Mouse (Mus musculus) lung, embryonic 15.5 days (tissue): ENCODE results near the gene Tmem45b. TPM values are rescaled to one million over a fixed set of nuclear protein-coding genes. Genes with fewer than 3 reads are reported as not detected.
A peak's percentile ranks its signal among the peaks of the same experiment; 100 is the strongest.
"Not testable (repeated sequence)": the region's sequence is repeated elsewhere in the genome, so short reads cannot be mapped to it uniquely, and the experiment has no call there.

Source experiments
- ATAC-seq: fragments of 200-750 bp; cut with Nextera tagmentation; 2 replicates; pipeline ENCODE4 v1.8.0; 2017; ENCODE audit warnings: moderate number of reproducible peaks, borderline replicate concordance; ENCODE audit not compliant: low FRiP score, low TSS enrichment; ENCODE audit errors: extremely low read depth
- H3K27ac ChIP-seq: fragments of 300-500 bp; sonication (generic); 2 replicates; pipeline ENCODE4 v1.5.1; 2015; ENCODE audit warnings: moderate library complexity, mild to moderate bottlenecking, inconsistent platforms
- H3K27me3 ChIP-seq: fragments of 300-500 bp; sonication (generic); 2 replicates; pipeline ENCODE4 v1.6.1; 2015; ENCODE audit warnings: inconsistent platforms
- H3K36me3 ChIP-seq: fragments of 300-500 bp; sonication (generic); 2 replicates; pipeline ENCODE4 v1.6.1; 2015; ENCODE audit warnings: inconsistent platforms
- H3K4me1 ChIP-seq: fragments of 300-500 bp; sonication (generic); 2 replicates; pipeline ENCODE4 v1.6.1; 2015; ENCODE audit warnings: inconsistent platforms
- H3K4me2 ChIP-seq: fragments of 300-500 bp; sonication (generic); 2 replicates; pipeline ENCODE4 v1.6.1; 2015; ENCODE audit warnings: inconsistent platforms, mild to moderate bottlenecking, moderate library complexity
- H3K4me3 ChIP-seq: fragments of 300-500 bp; sonication (generic); 2 replicates; pipeline ENCODE4 v1.5.1; 2015; ENCODE audit warnings: mild to moderate bottlenecking, inconsistent platforms
- H3K9ac ChIP-seq: fragments of 300-500 bp; sonication (generic); 2 replicates; pipeline ENCODE4 v1.6.1; 2015; ENCODE audit warnings: inconsistent platforms
- H3K9me3 ChIP-seq: fragments of 300-500 bp; sonication (generic); 2 replicates; pipeline ENCODE4 v1.6.1; 2016; ENCODE audit warnings: inconsistent platforms
- WGBS: fragments of 180-500 bp; shearing (Covaris S2); methylation state at CpG from one replicate; pipeline ENCODE4 v1.1.7; 2015; 5-methylcytosine and 5-hydroxymethylcytosine counted together
- polyA plus RNA-seq: library from polyadenylated mRNA; unstranded; fragments of >200 nt; fragmentation: Nextera tagmentation; extraction: Ambion mirVana; gene quantifications from 2 replicates; pipeline ENCODE4 v1.2.1, GENCODE M21; 2015

Tmem45b gene
- 0.21 and 0.36 TPM in 2 replicates for polyA plus RNA-seq

DNA sequence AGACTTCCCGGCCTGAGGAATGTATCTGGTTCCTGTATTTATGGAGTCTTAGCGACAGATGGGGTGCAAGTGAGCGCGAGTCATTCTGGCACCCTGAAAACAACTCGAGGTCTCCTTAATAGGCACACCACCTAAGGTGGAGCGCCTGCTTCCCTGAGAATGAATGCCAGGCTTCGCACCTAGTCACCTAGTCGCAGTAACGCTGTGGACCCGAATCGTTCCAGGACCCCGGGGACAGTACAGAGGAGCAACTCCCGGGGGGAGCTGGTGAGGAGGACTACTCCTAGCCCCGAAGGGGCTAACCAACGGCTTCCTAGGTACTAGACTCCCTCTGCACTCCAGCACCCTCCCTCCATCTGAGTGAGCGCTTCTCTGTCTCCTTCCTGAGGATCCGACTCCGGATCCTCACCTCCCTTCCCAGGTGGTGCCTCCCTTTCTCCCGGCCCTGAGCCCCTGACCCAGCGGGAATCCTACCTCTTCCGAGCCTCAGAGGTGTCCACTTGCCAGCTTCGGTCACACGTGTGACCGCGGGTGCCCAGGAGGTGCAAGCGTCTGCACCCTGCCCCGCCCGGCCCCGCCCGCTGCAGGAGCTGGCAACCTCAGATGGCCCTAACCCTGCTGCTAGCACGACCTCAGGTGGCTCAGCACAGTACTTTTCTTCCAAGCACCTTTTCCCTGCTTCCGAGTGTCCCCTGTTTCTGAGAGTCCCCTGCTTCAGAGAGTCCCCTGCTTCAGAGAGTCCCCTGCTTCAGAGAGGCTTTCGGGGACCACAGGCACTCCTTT, at the start of gene Tmem45b:
TSS of gene Tmem45b (minus strand) at position 771 of the 783 bp plus-strand sequence.
- Histone ChIP-seq H3K9me3 (no peaks in the 10 kb centered on the region), H3K4me1 (no peaks in the 10 kb centered on the region), H3K4me2 (peak within 1 kb of the TSS; percentile 45), H3K36me3 (no peaks in the 10 kb centered on the region), H3K27ac (no peak within 1 kb of the TSS), H3K4me3 (0 out of 2 replicates have a peak within 1 kb of the TSS, but pooled peaks have one; percentile 8), H3K9ac (no peak within 1 kb of the TSS), H3K27me3 (peaks cover 34% of the 10 kb centered on the region)
- ATAC-seq = peak; percentile 27
- 8% methylated on average over 33 of the region's 33 CpGs for WGBS

- no peaks in the 10 kb centered on the region for H3K27me3 ChIP-seq
- no peak overlapping the region for H3K27ac ChIP-seq
- no peaks in the 10 kb centered on the region for H3K36me3 ChIP-seq
- ATAC-seq = no peak
- no peak overlapping the region for H3K4me3 ChIP-seq
- no peaks in the 10 kb centered on the region for H3K4me1 ChIP-seq
- WGBS = 63% methylated on average over 3 of the region's 3 CpGs
- no peaks in the 10 kb centered on the region for H3K9me3 ChIP-seq
- H3K4me2 ChIP-seq = no peak overlapping the region
- no peak overlapping the region for H3K9ac ChIP-seq
Observed at GRCm38 (mm10) chr9:31508189-31508588, 43.9 kb upstream of the Tmem45b start.

GRCm38 (mm10) chr9:31501221-31501620, 37.0 kb upstream of the Tmem45b start:
- 80% methylated on average over 1 of the region's 1 CpGs for WGBS
- not testable (repeated sequence) for H3K27ac ChIP-seq, H3K9ac ChIP-seq, H3K4me1 ChIP-seq, H3K9me3 ChIP-seq, H3K4me3 ChIP-seq, ATAC-seq, H3K27me3 ChIP-seq, H3K36me3 ChIP-seq, H3K4me2 ChIP-seq

DNA sequence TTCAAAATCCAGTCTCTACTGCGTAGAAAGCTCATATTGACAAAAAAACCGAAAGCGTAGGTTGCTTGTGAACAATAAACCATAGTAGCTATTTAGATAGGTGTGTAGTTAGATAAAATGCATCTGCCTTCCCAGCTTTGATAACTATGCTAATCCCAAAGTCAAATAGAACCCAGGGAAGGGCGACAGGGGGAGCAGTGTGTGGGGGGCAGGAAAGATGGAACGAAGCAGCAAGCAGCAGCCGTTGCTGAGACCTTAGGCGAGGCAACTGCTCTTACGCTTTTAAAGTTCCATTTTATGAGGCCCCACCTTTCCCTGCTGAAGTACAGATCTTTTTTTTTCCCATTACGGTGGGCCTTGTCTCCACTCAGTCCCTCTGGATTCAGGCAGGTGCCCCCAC, 1.1 kb downstream of the Tmem45b start:
- Histone ChIP-seq H3K4me1 (no peaks in the 10 kb centered on the region), H3K4me3 (no peak overlapping the region), H3K27ac (no peak overlapping the region), H3K4me2 (no peak overlapping the region), H3K27me3 (peaks cover 34% of the 10 kb centered on the region), H3K9me3 (no peaks in the 10 kb centered on the region), H3K9ac (no peak overlapping the region), H3K36me3 (no peaks in the 10 kb centered on the region)
- no peak for ATAC-seq
- 44% methylated on average over 9 of the region's 9 CpGs for WGBS

DNA sequence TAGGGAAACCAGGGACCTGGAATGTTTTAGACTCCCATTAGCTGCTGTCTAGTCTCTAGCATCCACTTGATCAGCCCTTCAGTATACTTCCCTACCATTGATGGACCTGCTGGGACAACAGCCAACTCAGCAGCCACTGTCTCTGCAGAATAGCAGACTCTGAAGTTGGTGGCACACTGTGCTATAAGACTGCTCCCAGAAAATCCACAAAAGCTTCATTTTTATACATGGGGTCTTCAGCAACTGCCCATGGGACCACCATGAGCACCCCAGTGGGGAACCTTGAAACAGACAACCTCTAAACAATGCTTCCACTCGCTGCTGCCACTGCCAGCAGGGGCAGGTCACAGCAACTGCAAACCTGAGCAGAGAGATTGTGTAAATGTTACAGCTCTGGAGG, 9.9 kb downstream of the Tmem45b start:
- no peak for ATAC-seq

DNA sequence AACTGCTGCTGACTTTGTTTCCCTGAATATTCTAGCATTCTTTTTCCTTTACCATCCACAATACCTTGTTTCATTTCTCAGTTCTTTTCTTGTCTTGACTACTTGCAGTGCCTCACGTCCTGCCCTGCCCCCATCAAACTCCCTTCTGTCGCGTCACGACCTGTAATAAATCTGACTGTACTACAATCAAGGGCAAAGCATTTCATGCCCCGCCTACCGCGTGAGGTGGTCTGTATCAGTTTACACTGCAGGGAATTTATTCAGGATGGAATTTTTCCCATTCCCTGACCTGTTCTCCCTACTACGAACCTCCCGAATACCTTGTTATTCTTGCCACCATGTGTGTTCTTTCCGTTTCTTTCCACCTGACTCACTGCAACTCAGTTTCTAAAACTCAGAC, 12.1 kb downstream of the Tmem45b start:
- Histone ChIP-seq H3K4me2 (no peak overlapping the region), H3K9ac (no peak overlapping the region), H3K4me3 (no peak overlapping the region), H3K27ac (no peak overlapping the region), H3K36me3 (no peaks in the 10 kb centered on the region), H3K9me3 (no peaks in the 10 kb centered on the region), H3K27me3 (no peaks in the 10 kb centered on the region), H3K4me1 (no peaks in the 10 kb centered on the region)
- WGBS = 51% methylated on average over 10 of the region's 10 CpGs
- no peak for ATAC-seq

More for the DNA sequence above, 9.9 kb downstream of the Tmem45b start:
- no peaks in the 10 kb centered on the region for H3K36me3 ChIP-seq
- no peak overlapping the region for H3K4me3 ChIP-seq
- H3K27ac ChIP-seq = no peak overlapping the region
- no peaks in the 10 kb centered on the region for H3K9me3 ChIP-seq
- no peak overlapping the region for H3K4me2 ChIP-seq
- no peaks in the 10 kb centered on the region for H3K27me3 ChIP-seq
- WGBS = 62% methylated on average over 1 of the region's 1 CpGs
- no peak overlapping the region for H3K9ac ChIP-seq
- H3K4me1 ChIP-seq = no peaks in the 10 kb centered on the region

DNA sequence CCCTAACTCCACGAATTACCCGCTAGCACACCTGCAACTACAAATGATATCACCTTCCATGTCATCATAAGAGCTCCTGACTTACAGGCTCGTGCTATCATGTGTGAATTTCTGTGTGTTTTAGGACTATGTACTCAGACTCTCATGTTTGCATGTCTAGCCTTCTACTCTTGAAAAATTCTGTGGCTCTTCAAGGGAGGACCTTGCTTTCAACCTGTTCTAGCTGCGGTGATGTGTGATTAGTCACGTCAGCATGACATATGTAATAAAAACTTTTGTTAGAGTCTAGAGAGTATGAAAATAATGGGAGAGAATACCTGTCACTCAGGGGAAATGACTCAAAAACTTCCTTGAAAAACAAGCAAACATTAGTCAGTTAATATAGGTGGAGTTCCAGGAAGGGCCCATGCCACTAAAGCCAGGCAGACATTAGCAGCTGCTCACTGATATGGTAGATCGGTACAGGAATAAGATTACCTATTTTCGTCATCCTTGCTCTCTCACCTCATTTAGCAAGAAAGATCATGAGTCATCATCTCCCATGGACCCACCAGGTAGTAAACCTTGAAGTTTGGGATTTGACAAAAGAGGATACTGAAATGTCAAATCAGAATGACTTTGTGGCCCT, 15.0 kb downstream of the Tmem45b start:
- WGBS = 75% methylated on average over 7 of the region's 7 CpGs
- H3K27ac ChIP-seq = no peak overlapping the region
- no peak overlapping the region for H3K4me3 ChIP-seq
- H3K9me3 ChIP-seq = no peaks in the 10 kb centered on the region
- no peak overlapping the region for H3K9ac ChIP-seq
- H3K4me2 ChIP-seq = no peak overlapping the region
- no peaks in the 10 kb centered on the region for H3K36me3 ChIP-seq
- H3K27me3 ChIP-seq = no peaks in the 10 kb centered on the region
- no peaks in the 10 kb centered on the region for H3K4me1 ChIP-seq
- ATAC-seq = no peak

- H3K9ac ChIP-seq = no peak overlapping the region
- H3K27me3 ChIP-seq = no peaks in the 10 kb centered on the region
- H3K4me1 ChIP-seq = no peaks in the 10 kb centered on the region
- no peak for ATAC-seq
- H3K4me3 ChIP-seq = no peak overlapping the region
- no peak overlapping the region for H3K4me2 ChIP-seq
- H3K9me3 ChIP-seq = no peaks in the 10 kb centered on the region
- 74% methylated on average over 8 of the region's 8 CpGs for WGBS
- no peaks in the 10 kb centered on the region for H3K36me3 ChIP-seq
- no peak overlapping the region for H3K27ac ChIP-seq
Observed at GRCm38 (mm10) chr9:31444236-31444635, 20.0 kb downstream of the Tmem45b start.

- no peak overlapping the region for H3K4me2 ChIP-seq
- no peak overlapping the region for H3K4me3 ChIP-seq
- H3K27ac ChIP-seq = no peak overlapping the region
- H3K27me3 ChIP-seq = no peaks in the 10 kb centered on the region
- no peaks in the 10 kb centered on the region for H3K4me1 ChIP-seq
- ATAC-seq = no peak
- 77% methylated on average over 3 of the region's 3 CpGs for WGBS
- H3K9ac ChIP-seq = no peak overlapping the region
- H3K9me3 ChIP-seq = no peaks in the 10 kb centered on the region
- H3K36me3 ChIP-seq = no peaks in the 10 kb centered on the region
Observed at GRCm38 (mm10) chr9:31441487-31441886, 22.8 kb downstream of the Tmem45b start.

GRCm38 (mm10) chr9:31440366-31440765, 23.9 kb downstream of the Tmem45b start:
- H3K9ac ChIP-seq = no peak overlapping the region
- H3K4me1 ChIP-seq = no peaks in the 10 kb centered on the region
- no peak for ATAC-seq
- WGBS = 85% methylated on average over 5 of the region's 5 CpGs
- no peaks in the 10 kb centered on the region for H3K36me3 ChIP-seq
- H3K27ac ChIP-seq = no peak overlapping the region
- no peaks in the 10 kb centered on the region for H3K9me3 ChIP-seq
- no peak overlapping the region for H3K4me2 ChIP-seq
- no peaks in the 10 kb centered on the region for H3K27me3 ChIP-seq
- no peak overlapping the region for H3K4me3 ChIP-seq

- WGBS = 84% methylated on average over 6 of the region's 6 CpGs
Observed at GRCm38 (mm10) chr9:31439341-31439740, 24.9 kb downstream of the Tmem45b start.

GRCm38 (mm10) chr9:31438834-31439233, 25.4 kb downstream of the Tmem45b start:
- Histone ChIP-seq H3K4me3 (no peak overlapping the region), H3K27me3 (no peaks in the 10 kb centered on the region), H3K27ac (no peak overlapping the region), H3K9ac (no peak overlapping the region), H3K4me2 (no peak overlapping the region), H3K36me3 (no peaks in the 10 kb centered on the region), H3K4me1 (no peaks in the 10 kb centered on the region), H3K9me3 (no peaks in the 10 kb centered on the region)
- 58% methylated on average over 5 of the region's 5 CpGs for WGBS
- ATAC-seq = no peak

More at GRCm38 (mm10) chr9:31439341-31439740, 24.9 kb downstream of the Tmem45b start:
- Histone ChIP-seq H3K4me1 (no peaks in the 10 kb centered on the region), H3K36me3 (no peaks in the 10 kb centered on the region), H3K27me3 (no peaks in the 10 kb centered on the region), H3K4me2 (no peak overlapping the region), H3K9ac (no peak overlapping the region), H3K9me3 (no peaks in the 10 kb centered on the region), H3K27ac (no peak overlapping the region), H3K4me3 (no peak overlapping the region)
- no peak for ATAC-seq
